Mouse (Mus musculus): ENCODE results near the gene Nwd2.

Nwd2 gene

DNA sequence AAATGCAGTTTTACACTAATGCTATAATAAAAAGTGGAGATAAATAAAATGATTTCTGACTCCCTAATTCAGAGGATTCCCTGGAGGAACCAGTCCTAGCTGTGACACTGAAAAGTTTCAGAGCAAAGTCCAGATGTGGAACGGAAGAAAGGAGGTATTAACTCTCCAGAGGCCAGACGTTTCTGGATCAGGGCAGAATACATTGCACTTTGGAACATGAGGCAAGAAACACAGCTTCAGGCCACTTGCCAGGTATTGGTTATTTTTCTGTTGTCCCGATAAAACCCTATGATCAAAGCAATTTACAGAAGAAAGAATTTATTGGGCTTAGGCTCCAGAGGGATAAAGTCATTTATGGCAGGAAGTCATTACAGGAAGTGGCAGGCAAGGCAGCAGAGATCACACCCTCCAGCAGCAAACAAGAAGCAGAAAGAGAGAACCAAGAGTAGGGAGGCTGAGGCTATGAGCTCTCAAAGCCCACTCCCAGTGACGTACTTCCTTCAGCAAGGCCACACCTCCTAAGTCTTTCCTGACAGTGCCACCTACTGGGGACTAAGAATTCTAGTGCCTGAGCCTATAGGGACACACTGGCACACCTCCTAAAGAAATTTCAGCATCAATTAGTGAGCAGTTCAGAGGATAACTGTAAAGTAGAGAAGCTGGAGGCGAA, 106.3 kb downstream of the Nwd2 start:
- in situ Hi-C loops (cut with MboI, MseI), result loop anchor here (25.0 kb wide), 1 partner anchor 818 kb away; no protein-coding TSS in a partner anchor

DNA sequence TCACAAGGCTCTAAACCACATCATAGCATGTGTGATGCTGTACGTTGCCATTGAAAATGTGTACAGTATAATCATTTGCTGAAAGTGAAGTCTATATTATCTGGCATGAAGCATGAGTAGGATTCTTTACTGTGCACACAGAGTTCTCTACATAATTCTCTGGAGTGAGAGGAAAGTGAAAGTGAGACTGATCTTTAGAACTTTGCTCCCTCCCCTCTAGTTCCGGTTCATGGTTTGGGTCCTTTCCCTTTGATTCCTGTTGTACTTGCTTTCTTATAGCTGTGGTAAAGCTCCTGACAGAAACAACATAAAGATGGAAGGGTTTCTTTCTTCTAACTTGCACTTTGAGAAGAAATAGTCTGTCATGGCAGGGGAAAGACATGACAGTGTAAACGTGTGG, 107.0 kb downstream of the Nwd2 start:
- in situ Hi-C loops (cut with MboI, MseI), result loop anchor here (25.0 kb wide), 1 partner anchor 819 kb away; no protein-coding TSS in a partner anchor

DNA sequence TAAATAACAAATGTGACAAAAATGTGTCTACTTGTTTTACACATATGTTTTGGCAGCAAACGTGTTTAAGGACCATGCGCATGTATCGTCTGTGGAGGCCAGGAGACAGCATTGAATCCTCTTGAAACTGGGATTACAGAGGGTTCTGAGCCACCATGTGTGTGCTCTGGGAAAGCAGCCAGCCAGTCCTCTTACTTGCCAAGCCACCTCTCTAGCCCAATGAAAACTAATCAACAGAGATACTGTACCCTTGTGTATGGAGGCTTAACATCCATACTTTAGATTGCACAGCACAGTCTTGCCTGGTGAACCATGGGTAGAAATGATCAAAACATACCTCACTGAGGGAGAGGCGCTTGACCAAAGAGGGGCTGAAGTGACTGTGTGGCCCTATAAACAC, 117.0 kb downstream of the Nwd2 start:
- in situ Hi-C loops (cut with MboI, MseI), result loop anchor here (25.0 kb wide), 1 partner anchor 829 kb away; no protein-coding TSS in a partner anchor

DNA sequence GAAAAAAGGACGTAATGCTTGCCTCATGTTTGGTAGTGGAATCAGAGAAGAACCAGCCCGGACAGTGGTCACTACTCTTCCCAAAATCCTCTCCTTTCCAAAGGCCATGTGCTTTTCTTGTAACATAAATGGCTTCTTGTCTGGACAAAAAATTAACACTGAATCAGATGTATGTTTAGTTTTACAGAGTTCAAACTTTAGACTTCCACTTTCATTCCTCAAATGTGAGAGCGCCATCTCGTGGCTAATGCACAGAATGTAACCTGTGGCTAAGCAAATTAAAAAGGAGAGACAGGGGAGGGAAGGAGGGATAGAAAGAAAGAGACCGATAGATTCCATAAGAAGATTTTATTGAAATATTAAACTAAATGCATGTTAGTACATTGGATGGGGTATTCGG, 117.8 kb downstream of the Nwd2 start:
- in situ Hi-C loops (cut with MboI, MseI), result loop anchor here (25.0 kb wide), 1 partner anchor 829 kb away; no protein-coding TSS in a partner anchor

GRCm38 (mm10) chr5:63767464-63767863, 118.6 kb downstream of the Nwd2 start:
- in situ Hi-C loops (cut with MboI, MseI), result loop anchor here (25.0 kb wide), 1 partner anchor 830 kb away; no protein-coding TSS in a partner anchor

DNA sequence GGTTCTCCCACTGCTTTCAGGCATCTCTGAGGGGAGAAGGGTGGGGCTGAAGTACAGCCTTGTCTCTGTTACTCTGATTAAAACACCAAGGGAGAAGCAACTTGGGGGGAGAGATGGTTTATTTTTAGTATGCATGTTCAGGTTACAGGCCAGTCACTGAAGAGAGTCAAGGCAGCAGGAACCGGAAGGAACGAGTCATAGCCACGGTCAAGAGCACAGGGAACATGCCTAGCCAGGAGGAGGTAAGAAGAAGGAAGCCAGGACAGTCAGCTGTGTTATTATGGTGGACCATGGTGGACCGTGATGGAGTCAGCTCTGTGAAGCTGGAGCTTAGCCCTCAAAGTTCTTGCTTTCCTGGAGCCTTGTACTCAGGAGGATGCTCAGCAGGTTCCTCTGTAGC, 119.3 kb downstream of the Nwd2 start:
- in situ Hi-C loops (cut with MboI, MseI), result loop anchor here (25.0 kb wide), 1 partner anchor 831 kb away; no protein-coding TSS in a partner anchor

- in situ Hi-C loops (cut with MboI, MseI), result loop anchor here (25.0 kb wide), 1 partner anchor 836 kb away; no protein-coding TSS in a partner anchor
Measured at GRCm38 (mm10) chr5:63772971-63773370, 124.1 kb downstream of the Nwd2 start.

DNA sequence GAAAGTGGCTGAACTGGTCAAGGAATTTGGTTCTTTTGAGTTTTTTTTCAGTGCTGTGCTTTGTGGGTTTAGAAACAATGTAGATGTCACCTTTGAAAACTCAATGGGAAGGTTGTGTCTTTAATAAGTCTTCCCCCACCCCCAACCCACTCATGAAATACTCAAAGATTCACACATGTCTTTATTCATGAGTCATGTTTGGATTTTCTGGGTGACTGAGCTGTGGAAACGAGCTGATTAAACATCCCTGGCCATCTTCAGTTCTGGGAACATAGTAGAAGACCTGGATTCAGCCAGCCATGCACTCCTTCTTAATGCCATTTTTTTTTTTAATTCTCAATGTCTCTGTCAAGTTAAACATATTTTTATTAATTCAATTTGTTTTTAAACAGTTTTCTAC, 124.7 kb downstream of the Nwd2 start:
- in situ Hi-C loops (cut with MboI, MseI), result loop anchor here (25.0 kb wide), 1 partner anchor 836 kb away; no protein-coding TSS in a partner anchor

GRCm38 (mm10) chr5:63788156-63788826, 139.4 kb downstream of the Nwd2 start:
- in situ Hi-C loops (cut with MboI, MseI), result no loop called here

- in situ Hi-C loops (cut with MboI, MseI), result no loop called here
Measured at GRCm38 (mm10) chr5:63811819-63812508, 163.1 kb downstream of the Nwd2 start, which contains the start of gene 0610040J01Rik. TSS of gene 0610040J01Rik (plus strand) at chr5:63812363.

DNA sequence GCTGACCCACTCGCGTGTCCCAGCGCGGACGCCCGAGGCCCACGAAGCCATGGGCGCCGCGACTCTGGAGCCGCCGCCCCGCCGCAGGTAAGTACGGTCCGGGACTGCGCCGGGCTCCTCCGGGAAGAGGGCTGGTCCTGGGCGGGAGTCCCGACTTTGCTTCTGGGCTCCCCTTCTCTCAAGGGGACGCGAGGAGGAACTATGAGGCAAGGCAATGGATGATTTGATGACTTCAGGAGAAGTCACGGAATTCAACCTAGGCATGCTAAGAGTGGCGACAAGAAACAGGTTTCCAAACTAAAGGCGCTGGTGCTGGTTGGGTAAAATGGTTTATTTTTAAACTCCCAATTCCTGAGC, 163.6 kb downstream of the Nwd2 start:
- in situ Hi-C loops (cut with MboI, MseI), result no loop called here

DNA sequence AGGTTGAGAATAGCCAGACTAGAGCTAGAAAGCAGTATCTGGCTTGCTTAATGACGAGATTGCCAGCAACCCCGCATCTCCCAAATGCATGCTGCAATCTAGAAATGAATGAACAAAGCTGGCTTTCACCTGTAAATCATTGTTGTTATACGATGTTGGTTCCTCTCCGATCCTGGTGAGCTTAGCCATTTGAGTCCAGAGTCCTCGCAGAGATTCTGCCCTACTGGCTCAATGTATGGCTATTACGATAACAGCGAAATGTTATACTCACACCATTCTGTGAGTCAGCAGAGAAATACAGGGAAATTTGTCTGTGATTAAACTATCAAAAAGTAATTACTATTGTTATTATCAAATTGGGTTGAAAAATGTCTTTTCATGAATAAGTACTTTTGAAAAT, 167.7 kb downstream of the Nwd2 start:
- in situ Hi-C loops (cut with MboI, MseI), result no loop called here

- in situ Hi-C loops (cut with MboI, MseI), result no loop called here
Measured at GRCm38 (mm10) chr5:63817270-63817669, 168.4 kb downstream of the Nwd2 start.

GRCm38 (mm10) chr5:63818975-63819374, 170.1 kb downstream of the Nwd2 start:
- in situ Hi-C loops (cut with MboI, MseI), result no loop called here

DNA sequence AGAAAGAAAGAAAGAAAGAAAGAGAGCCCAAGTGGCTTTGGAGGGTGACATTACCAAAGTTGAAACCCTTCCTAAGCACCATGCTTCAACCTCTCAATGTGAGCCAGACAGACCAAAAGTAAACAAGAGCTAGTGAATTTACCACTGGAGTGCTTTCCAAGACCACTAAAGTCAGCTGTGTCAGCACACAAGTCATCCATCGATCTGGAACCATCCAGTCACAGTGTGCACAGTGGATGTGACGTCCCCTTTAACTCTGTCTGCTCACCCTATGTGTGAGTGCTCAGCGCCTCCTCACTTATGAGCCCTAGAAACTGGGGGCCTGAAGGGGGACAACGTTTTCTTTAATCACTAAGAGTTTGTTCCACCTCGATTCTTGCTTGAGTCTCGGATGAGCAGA, 170.6 kb downstream of the Nwd2 start:
- in situ Hi-C loops (cut with MboI, MseI), result no loop called here

DNA sequence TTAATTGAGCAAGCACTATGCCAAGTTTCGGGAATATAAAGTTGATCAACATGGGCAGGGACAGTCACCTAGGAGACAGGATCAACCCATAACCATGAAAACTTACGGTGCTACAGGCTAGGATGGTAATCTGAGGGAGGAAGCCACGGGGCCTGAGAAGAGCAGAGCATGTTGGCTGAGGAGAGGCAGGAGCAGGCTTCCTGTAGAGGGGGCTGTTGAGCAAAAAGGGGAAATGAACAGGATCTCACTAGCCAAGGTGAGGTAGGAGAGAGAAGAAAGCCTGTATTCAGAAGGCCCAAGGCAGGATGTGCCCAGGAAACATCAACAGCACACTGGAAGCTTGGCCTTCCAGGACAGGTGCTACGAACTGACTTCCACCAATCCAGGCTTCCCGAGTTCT, 172.3 kb downstream of the Nwd2 start:
- in situ Hi-C loops (cut with MboI, MseI), result no loop called here

- in situ Hi-C loops (cut with MboI, MseI), result no loop called here
Measured at GRCm38 (mm10) chr5:63821860-63822259, 173.0 kb downstream of the Nwd2 start.

DNA sequence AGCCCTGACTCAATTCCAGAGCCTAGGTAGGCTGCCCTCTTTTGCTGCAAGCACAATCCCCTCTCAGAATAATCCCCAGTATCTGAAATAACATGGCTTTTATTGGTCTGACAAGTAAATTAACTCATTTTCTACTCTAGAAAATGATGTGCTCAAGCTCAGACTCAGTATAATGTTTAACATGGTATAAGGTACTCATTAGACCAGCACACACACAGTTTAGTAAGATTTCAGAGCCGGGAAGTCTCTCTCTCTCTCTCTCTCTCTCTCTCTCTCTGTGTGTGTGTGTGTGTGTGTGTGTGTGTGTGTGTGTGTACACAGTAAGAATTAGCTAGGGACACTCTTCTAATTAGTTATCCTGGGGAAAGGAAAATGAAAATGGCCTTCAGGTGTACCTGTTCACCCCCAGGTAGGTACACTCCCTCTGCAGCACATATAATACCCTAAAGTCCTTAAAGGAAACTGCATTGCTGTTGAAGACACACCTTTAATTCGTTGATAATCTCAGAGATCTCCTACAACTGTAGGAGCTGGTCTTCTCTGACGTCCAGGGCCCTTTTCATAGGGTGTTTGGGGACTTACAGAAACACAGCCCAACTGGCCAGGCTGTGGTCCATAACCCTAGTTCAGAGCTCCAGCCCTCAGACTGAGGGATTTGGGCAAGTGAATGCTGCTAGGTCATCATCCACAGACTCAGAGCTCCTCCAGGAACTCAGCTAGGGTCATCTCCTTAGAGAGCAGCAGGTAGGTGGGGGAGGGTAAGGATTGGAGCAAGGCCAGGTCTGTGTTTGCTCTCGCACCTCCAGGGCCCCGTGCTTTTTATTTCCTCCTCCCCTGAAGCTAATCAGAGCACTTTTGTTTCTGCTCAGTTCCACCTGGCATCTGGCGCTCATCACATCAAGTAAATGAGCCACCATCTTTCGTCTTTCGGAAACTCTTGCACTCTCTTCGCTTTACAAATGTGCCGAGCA, 174.7 kb downstream of the Nwd2 start:
- in situ Hi-C loops (cut with MboI, MseI), result no loop called here

GRCm38 (mm10) chr5:63824599-63825350, 175.9 kb downstream of the Nwd2 start:
- in situ Hi-C loops (cut with MboI, MseI), result no loop called here

DNA sequence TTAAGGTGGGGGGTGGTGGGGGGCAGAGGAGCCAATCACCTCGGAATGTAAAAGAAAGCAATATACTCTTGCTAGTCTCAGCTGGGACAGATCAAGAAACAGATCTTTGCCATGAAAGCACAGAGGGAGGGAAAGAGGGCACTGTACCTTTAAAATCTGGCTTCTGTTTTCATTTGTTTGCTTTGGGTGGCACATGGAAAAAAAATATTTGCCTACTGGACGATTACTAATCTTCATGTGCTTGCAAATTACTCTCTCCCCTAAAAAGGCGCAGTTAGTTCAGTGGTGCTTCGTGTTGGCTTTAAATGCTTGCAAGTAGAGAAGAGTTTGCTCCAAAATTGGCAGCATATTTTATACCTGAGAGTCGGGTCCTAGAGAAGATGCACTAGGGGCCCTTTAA, 177.0 kb downstream of the Nwd2 start:
- in situ Hi-C loops (cut with MboI, MseI), result no loop called here

Data from T-helper 2 cell (primary cell).